Mouse (Mus musculus): Measurements from ENCODE around the gene Tcl1b5. TPM values are rescaled to one million over a fixed set of nuclear protein-coding genes. Genes with fewer than 3 reads are reported as not detected.

Gene Tcl1b5
- total RNA-seq, 2 experiments from 2014 or later, result not detected

DNA sequence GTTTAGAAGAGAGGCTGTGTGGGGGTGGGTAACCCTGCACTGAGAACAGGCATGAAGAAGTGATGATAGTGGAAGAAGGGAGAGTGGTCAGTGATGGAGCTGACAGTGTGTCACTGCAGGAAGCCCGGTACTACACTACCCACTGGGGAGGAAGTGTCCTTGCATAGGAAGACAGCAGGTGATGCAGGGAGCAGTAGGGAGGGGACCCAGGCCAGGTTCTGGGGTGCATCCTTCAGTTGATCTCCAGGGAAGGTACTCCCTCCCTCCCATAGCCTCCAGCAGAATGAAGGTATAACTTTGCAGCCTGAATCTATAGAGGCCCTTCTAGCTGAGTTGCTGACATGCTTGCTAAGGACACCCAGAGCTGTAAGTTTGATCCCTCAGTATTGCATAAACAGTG, 30.9 kb downstream of the Tcl1b5 start:
- ATAC-seq (replicated peaks; ENCODE audit: poor library complexity), result no peak

DNA sequence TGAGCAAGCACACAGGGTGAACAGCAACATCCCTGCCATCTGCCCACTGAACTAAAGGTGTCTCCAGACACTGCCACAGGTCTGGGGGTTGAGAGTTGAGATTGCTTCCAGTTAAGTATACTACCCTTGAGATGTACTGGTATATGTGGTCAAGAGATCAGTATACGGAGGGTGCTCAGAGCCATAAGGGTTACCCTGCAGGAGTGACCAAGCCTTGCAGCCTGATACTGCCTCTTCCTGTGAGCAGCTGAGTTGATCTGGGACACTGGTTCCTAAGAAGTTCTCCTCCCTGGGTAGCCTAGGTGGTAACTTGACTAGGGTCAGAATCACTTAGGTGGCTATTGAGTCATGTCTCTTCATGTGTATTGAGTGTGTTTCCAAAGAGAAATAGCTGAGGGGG, 32.3 kb downstream of the Tcl1b5 start:
- no peak for ATAC-seq (replicated peaks; ENCODE audit: poor library complexity)

DNA sequence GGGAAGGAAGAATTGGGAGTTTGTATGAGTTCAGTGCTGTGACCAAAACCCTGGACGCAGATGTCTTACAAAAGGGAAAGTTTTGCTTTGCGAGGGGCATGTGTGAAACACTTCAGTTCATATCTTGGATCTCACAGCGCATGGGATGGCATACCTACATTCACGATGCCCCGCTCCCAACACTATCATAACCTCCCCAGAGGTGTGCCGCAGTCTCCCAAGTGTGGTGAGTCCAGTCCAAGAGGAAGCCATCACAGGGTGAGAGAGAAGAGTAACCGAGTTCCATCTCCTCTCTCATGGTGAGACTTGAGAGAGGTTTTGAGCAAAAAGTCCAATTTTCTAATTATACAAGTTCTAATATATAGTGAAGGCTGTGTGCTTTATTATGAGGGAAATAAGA, 33.1 kb downstream of the Tcl1b5 start:
- ATAC-seq (replicated peaks; ENCODE audit: poor library complexity), result no peak

DNA sequence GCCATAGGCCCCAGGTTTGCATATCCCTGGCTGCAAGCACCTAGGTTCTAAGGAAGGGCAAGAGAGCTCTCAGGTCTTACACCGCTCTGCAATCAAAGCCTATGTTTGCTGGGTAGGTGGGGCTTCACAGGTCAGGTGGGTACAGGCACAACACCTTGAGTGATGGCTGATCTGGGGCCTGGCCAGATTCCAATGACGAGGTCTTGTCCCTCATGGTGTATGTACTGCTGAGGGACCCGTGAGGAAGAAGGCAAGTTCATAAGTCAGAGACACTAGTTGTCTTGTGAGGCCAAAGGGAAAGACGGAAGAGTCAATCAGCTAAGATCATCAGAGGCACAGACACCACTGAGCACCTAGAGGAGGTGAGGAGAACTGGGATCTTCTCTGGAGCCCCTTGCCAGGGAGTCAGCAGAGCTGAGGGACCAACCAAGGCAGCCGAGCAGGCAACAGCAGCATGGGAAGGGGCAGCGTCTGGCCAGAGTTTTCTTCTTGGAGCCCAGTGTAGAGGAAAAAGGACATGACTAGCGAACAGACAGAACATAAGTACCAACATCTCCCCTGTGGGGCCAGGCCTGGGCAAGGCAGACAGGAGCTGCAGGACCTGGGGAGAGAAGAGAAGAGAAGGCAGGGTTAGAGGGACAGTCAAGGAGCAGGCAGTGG, 41.1 kb downstream of the Tcl1b5 start:
- no peak for ATAC-seq (replicated peaks; ENCODE audit: poor library complexity)

DNA sequence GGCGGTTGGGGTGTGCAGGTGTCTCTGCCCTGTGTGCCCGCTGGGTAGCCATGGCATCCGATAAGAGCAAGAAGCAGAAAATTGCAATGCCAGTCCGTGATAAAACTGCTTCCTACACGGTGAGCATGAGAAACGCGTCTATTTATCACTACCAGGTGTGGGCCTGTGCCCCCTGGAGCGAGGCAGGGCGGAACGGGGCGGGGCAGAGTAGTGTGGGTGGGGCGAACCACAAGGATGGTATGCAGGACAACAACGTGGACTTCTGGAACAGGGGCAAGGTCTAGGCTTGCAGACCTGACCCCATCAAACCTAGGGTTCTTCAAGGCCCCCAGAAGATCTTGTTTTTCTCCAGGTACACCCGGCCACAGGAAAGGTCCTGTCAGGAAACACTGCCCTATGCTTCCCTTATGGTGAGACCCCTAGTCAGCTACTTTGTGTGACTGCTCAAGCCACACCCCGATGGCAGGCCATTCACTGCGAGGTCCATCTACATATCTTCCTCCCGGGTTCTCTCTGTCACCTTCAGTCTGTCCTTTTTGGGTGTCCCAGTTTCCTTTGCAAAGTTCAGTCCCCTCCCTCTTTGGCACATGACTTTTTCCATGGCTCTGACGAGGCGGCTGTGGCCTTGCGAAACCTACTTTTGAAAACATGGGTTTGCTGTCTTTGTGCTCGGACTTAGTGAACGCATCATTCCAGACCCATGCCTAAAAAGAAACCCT, 46.6 kb downstream of the Tcl1b5 start, which contains the start of gene Tcl1:
TSS of gene Tcl1 (minus strand) at position 193 of the 719 bp plus-strand sequence.
- no peak for ATAC-seq (replicated peaks; ENCODE audit: poor library complexity)

DNA sequence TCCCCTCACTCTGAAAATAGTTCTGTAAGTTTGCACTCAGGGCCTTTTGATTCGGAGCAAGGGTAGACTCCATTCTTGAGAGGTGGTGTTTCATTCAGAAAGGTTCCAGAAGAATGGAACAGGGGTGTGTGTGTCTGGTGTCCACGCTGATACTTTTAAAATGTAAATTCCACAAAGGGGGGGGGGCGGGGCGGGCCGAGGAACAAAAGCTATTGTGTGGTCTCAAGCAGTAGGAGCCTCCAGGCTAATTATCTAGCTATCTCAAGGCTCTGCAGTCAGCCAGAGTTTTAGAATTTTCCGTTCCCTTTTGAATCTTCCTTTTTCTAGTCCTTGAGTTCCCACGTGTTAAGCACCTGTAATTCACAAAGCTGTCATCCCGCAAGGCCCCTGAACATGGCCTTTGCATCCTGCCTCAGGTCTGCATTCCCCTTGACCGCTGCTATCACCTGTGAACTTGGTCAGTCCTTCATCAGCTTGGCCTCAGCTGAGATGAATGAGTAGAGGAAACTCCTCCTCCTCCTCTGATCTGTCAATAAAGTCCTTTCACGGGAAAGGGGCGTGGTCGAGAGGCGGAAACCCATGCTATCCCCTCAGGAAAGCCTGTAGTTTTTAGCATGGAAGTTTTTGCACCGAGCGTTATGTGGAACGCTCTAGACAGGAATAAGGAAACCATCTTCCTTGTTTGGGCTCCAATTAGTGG, 48.6 kb downstream of the Tcl1b5 start:
- no peak for ATAC-seq (replicated peaks; ENCODE audit: poor library complexity)

Other genes starting within 250 kb of the Tcl1b5 start
- gene Syne3, start 166.5 kb upstream of the Tcl1b5 start, total RNA-seq (2015), result 10.1 and 13.1 TPM in 2 replicates
- gene Syne3, start 166.5 kb upstream of the Tcl1b5 start, total RNA-seq (2017), result 19.5 and 21.1 TPM in 2 replicates
- 58.1 and 65.3 TPM in 2 replicates for gene Glrx5, start 143.7 kb upstream of the Tcl1b5 start, total RNA-seq (2015)
- 26.9 and 30.1 TPM in 2 replicates for gene Glrx5, start 143.7 kb upstream of the Tcl1b5 start, total RNA-seq (2017)
- not detected in 2 replicates for gene Tcl1b2, start 30.3 kb upstream of the Tcl1b5 start, total RNA-seq (2015)
- gene Tcl1b2, start 30.3 kb upstream of the Tcl1b5 start, total RNA-seq (2017), result not detected in 2 replicates
- not detected in 2 replicates for gene Tcl1b1, start 16.7 kb upstream of the Tcl1b5 start, total RNA-seq (2015)
- not detected in 2 replicates for gene Tcl1b1, start 16.7 kb upstream of the Tcl1b5 start, total RNA-seq (2017)
- not detected in 2 replicates for gene Tcl1b3, start 14.7 kb downstream of the Tcl1b5 start, total RNA-seq (2015)
- gene Tcl1b3, start 14.7 kb downstream of the Tcl1b5 start, total RNA-seq (2017), result not detected in 2 replicates
- gene Tcl1b4, start 25.6 kb downstream of the Tcl1b5 start, total RNA-seq (2015), result not detected in 2 replicates
- not detected in 2 replicates for gene Tcl1b4, start 25.6 kb downstream of the Tcl1b5 start, total RNA-seq (2017)
- gene Tcl1, start 46.4 kb downstream of the Tcl1b5 start, total RNA-seq (2015), result not detected in 2 replicates
- gene Tcl1, start 46.4 kb downstream of the Tcl1b5 start, total RNA-seq (2017), result not detected in 2 replicates
- gene Tunar, start 157.5 kb downstream of the Tcl1b5 start, total RNA-seq (2015), result not detected in 2 replicates
- not detected in 2 replicates for gene Tunar, start 157.5 kb downstream of the Tcl1b5 start, total RNA-seq (2017)